Mouse (Mus musculus) splenic B cell, adult 2 months (primary cell): ENCODE measurements around the gene Atp6v1g1.

Experiments used
- DNase-seq: peaks from one replicate; pipeline ENCODE4 v3.0.0-alpha.2; 2011; ENCODE audit warnings: low read depth, low spot score
- H3K27me3 ChIP-seq: 2 replicates; pipeline ENCODE4 v1.6.1; 2012; ENCODE audit warnings: mild to moderate bottlenecking, low read length, moderate library complexity, mixed read lengths; ENCODE audit not compliant: control insufficient read depth, poor library complexity, insufficient read depth, severe bottlenecking
- H3K36me3 ChIP-seq: 2 replicates; pipeline ENCODE4 v1.6.1; 2012; ENCODE audit warnings: mild to moderate bottlenecking, low read length, moderate library complexity, mixed read lengths; ENCODE audit not compliant: control insufficient read depth, poor library complexity, insufficient read depth, severe bottlenecking

Atp6v1g1 gene

DNA sequence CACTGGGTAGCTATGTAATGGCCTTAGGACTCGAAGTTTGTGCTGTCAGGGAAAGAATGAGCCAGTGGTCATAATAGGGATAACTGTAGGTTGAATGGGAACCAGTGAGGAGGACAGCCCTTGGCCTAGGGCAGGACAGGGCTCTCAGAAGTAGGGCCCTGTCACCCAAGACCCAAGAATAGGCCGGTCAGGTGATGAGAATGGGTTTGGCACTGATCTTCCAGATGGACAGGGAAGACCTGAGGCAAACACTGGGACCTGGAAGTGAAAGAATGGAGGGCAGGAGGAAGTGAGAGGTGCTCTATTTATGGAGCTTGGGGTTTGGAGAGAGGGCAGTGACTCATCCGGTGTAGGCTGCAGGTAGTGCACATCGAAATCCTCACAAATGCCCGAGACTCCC lies 12.1 kb downstream of the Atp6v1g1 start:
- Histone ChIP-seq H3K27me3 (no peaks in the 10 kb centered on the region), H3K36me3 (no peaks in the 10 kb centered on the region; the same call in none of the 2 replicates)
- DNase-seq, result no peak

DNA sequence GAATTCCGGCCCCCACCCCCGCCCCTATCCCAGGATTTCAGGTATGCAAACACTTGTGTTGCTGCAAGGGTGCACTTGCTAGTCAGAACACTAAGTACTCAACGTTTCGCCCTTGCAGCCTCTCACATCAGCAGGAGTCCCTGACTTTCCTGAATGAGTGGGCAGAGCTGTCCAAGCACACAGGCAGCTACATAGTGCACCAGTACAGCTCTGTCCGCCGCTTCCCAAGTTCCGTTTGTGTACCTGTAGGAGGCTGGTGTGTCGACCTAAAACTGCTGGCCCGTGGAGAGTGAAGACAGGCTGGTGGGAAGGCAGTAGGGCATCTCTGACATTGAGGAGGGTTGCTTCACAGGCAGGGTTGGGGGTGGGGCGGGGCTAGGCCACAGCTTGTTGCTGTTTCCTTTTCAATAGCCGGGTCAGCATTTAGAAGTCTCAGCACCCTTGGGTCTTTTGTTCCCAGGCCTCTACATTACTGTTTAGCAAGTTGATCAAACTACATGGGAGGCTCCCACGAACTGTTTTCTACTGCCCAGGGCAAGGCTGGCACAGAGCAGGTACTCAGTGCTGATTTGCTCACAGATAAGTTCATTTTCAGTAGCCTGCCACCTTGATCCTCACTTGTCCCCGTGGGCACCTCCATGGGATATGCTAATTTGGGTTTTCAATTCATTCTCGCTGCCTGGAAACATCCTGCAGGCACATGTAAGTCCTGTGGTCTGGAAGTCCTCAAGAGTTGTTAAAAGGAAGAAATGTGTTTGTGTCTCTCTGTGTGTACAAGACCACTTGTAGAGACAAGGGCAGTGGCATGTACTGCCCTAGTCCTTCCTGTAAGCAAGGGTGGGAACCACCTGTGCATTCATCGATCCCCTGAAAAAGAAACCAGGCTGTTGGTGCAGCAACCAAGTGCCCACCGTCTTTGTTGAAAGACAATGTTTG lies 12.8 kb downstream of the Atp6v1g1 start:
- Histone ChIP-seq H3K36me3 (no peaks in the 10 kb centered on the region; the same call in none of the 2 replicates), H3K27me3 (no peaks in the 10 kb centered on the region)
- DNase-seq, result no peak

DNA sequence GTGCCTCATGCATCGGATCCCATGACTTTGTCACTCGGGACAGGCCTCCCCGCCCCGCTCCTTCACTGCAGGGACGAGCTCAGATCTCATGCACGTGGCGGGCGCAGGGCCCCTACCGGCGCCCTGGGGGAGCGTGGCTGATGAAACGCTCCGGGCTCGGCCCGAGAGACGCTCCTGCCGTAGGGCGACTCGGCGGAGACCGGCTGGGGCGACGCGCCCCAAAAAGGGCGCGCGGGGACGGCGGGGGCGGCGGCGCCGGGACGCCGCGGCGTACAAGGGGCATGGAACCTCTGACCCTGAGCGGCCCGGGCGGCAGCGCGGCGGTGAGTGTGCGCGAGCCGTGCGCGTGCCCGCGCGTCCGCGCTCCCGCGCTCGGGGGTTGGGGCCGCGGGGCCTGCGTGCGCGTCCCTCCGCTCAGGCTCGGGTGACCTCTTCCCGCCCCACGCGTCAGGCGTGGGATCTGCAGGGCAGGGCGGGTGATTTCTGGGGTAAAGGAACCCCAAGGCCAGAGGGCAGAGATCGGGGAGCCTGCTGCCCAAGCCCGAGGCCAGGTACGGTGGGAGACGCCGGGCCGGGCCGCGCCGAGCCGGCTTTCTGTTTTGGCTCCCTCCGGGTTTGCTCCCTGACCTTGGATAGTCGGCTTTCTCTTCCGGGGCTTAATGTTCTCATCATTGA lies 14.0 kb downstream of the Atp6v1g1 start, which contains the start of gene Tmem268:
Gene Tmem268, plus strand, starts transcription at position 375 of the 675 bp plus-strand sequence.
- Histone ChIP-seq H3K36me3 (no peaks in the 10 kb centered on the region; the same call in none of the 2 replicates), H3K27me3 (no peaks in the 10 kb centered on the region)
- DNase-seq, result peak; percentile 76

DNA sequence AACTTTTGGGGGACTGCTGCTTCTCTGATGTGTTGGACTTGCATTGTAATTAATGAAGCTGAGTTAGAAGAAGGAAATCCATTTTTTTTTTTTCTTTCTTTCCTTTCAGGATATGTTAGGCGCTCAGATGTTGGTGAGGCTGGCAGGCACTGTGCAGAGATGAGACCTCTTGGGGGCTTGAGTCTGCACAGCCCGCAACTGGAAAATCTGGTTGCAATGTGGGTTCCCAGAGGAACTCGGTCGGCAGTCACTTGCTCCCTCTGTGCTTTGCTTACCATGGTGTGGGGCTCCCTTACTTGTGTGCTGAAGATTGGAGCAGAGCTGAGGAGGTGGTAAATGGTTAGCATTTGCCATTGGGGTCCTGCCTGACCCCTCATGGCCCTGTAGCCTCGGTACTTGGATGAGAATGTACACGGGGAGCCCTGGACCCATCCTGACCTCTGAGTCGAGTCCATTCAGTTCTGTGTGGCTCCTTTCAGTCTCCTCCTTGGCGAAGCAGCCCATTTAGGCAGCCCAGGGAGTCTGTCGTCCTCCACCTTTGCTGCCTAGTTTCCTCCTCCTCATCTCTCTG lies 14.6 kb downstream of the Atp6v1g1 start:
- H3K27me3 ChIP-seq, result no peaks in the 10 kb centered on the region
- no peak for DNase-seq
- no peaks in the 10 kb centered on the region; the same call in 1 of the 2 replicates for H3K36me3 ChIP-seq

DNA sequence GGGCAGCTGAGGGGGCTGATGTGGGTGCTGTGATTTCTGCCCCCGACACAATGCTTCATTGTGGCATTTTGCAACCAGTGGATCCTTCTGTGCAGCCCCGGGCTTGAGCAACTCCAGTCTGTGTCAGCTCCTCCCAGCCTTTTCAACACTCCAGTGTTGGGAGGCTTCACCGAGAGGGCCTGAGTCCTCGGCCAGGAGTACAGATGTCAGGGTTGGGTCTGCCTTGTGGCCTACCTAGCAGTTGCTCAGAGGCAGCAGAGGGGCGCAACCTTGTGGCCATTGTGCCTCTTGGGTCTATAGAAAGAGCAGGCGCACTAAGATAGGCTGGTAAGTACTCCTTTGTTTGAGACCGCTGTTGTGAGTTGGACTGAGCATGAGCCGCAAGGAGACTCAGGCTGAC lies 15.5 kb downstream of the Atp6v1g1 start:
- DNase-seq, result peak; percentile 39
- Histone ChIP-seq H3K36me3 (0 out of 2 replicates have a peak, but pooled peaks cover 2% of the 10 kb centered on the region), H3K27me3 (no peaks in the 10 kb centered on the region)

DNA sequence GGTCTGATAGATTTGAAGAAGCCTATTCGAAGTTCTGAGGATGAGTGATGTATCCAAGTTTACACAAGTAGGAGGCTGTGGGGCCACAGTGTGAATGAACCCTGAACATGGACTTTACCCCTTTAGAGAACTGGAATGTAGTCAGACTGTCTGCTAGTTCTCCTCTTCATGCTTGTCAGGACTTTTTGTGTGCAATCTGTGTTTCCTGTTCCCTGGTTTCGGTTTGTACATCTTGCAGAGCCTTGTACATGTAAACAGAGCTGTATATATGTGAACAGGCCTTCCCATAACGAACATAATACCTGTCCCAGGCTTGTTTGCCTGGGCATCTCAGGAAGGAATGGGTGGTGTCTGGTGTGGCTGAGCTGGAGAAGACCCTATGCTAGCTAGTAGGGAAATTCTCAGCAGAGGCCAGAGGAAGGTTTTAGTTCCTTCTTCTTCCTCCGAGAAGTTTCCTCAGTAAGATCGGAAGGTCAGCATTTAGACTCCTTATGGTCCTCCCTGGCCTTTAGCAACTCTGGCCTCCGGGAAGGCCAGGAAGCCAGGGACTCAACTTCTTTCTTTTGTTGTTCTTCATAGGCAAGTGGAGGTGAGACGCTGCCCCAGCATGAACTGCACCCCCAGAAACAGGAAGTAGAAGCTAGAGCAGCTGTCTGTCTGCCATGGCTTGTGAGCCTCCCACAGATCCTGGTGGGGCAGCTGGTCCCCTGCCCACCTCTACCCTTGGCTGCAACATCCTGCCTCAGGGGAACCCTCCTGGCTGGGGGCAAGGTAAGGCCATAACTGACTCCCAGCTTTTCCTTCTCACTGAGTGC lies 17.5 kb downstream of the Atp6v1g1 start:
- DNase-seq, result peak; percentile 65
- 0 out of 2 replicates have a peak, but pooled peaks cover 2% of the 10 kb centered on the region for H3K36me3 ChIP-seq

DNA sequence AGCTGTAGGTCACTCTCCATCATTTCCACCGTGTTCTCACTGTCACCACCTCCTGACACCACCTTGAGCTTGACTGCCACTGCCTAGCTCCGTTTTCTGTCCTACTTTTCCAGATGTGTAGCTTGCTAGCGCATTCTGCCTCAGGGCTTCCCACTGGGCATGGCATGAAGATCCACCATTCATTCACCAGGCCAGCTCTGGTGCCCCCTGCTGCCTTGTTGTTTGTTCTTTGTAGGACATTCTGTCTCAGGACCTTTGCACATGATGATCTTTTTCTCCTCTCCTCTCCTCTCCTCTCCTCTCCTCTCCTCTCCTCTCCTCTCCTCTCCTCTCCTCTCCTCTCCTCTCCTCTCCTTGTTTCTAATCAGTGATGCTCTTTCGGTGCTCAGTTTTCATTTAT lies 18.2 kb downstream of the Atp6v1g1 start:
- H3K27me3 ChIP-seq, result no peaks in the 10 kb centered on the region
- peak; percentile 46 for DNase-seq

More for the DNA sequence above, 17.5 kb downstream of the Atp6v1g1 start:
- H3K27me3 ChIP-seq, result no peaks in the 10 kb centered on the region

DNA sequence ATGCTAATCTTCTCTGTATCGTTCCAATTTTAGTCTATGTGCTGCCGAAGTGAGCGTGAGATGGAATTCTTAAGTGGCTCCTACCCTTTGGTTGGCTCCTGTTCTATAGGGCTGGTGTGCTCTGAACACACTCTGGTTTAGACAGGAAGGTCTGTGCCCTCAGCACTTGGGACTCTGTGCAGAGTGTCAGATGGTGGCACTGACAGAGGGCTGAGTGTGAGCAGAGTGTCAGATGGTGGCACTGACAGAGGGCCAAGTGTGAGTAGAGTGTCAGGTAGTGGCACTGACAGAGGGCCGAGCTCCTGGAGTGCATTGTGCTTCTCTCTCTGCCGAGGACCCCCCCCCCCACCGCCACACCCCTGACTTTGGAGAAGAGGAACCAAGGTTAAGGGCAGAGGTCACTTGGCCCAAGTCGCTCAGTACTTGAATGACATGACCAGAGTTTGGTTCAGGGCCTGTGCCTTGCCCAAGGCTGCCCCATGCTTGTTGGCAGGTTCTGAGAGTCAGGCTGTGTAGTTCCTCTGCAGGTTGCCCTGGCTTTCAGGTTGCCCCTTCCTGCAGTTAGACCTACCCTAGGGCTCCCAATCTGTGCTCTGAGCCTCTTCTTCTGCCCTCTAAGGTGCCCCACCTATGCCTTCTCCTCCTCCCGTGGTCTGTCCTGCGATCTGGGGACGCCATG lies 23.3 kb downstream of the Atp6v1g1 start:
- Histone ChIP-seq H3K36me3 (peaks cover 12% of the 10 kb centered on the region), H3K27me3 (no peaks in the 10 kb centered on the region)
- no peak for DNase-seq

More for the DNA sequence above, 18.2 kb downstream of the Atp6v1g1 start:
- 0 out of 2 replicates have a peak, but pooled peaks cover 2% of the 10 kb centered on the region for H3K36me3 ChIP-seq

DNA sequence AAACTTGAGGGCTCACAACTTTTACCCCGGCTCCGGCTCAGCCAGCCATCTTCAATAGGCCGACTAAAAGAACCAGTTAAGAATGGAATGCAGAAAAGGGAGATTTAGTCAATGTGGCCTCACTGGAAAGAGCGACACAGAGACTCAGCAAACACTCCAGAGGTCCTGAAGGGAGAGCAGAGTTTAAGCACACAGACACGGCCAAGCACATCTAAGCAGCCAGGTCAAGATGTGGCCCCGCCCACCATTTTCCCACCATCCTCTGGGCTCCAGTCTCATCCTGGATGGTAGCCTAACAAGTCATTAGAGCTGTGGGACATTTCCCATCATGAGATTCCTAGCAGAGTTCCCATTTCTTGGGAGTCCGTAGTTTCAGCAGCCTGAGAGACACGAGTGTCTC lies 24.8 kb downstream of the Atp6v1g1 start:
- no peak for DNase-seq
- Histone ChIP-seq H3K36me3 (peaks cover 12% of the 10 kb centered on the region), H3K27me3 (no peaks in the 10 kb centered on the region)

DNA sequence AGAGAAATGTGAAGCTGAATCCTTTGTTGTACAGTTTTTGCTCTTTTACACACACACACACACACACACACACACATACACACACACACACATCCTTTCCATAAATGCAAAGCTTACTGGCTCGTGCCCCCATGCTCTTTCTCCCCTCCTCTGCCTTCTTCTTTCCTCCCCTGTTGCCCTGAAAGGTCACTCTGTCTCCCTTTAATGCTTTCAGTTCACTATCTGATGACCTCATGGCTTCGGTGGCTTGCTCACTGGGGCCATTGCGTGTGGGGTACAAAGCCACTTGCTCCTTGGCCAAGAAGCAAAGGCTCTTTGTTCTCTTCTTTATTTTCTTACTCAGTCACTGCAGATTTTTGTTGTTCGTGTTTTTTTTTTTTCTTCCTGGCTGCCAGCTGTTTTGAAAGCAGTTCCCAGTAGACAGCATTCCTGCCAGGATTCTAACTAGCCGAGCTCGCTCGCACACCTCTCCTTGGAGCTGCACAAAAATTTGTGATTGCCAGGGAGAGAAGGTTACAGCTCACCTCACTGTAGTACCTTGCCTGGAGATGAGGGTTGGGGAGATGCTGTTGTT lies 25.7 kb downstream of the Atp6v1g1 start:
- DNase-seq, result no peak
- H3K27me3 ChIP-seq, result no peaks in the 10 kb centered on the region
- H3K36me3 ChIP-seq, result peaks cover 9% of the 10 kb centered on the region

DNA sequence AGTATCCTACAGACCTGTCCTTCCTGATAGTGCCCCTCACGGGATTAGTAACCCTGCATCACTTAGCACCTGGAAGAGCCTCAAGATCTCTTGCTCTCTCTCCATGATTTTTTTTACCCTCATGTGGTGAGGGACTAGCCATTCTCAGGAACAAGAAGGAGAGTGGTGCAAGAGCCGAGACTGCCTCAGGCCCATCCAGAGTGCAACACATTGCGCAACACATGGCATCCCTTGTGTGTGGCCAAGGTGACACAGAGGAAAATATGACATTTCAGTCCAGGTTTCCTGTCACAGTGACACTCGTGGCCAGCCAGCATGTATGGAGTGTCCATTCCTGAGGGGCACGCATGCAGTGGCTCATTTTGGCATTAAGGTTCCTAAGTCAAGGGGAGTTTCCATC lies 28.0 kb downstream of the Atp6v1g1 start:
- H3K27me3 ChIP-seq, result no peaks in the 10 kb centered on the region
- DNase-seq, result no peak
- H3K36me3 ChIP-seq, result peaks cover 9% of the 10 kb centered on the region

DNA sequence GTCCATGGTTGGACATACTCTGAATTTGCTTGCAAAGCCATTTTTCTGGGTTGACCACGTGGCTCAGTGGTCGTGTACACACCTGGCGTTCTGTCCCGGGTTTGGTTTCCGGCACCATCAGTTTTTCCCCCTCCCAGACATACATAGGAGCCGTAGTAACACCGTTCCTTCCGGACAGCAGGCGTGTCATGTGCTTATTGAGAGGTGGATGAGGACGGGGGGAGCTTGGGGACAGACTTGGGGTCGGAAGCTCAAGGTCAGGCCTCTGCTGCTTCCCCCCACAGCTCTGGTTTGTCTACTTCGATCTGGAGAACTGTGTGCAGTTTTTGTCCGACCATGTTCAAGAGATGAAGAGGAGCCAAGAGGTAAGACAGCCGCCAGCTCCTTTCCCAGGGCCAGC lies 35.1 kb downstream of the Atp6v1g1 start:
- DNase-seq, result no peak
- H3K27me3 ChIP-seq, result no peaks in the 10 kb centered on the region

DNA sequence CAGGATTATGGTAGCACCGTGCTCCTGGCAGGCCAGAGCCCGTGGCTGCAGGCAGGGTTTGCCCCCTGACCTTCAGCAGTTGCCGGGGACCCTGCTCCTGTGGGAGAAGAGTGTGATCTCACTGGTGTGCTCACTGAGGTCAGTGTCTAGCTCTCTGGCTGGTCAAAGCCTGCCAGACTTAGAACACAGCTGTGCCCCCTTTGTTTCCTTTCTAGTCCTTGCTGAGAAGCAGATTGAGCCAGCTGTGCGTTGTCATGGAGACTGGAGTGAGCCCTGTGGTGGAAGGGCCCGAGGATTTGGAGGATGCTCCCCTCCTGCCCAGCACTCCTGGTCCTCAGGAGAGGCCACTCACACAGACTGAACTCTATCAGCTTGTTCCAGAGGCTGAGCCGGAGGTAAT lies 35.5 kb downstream of the Atp6v1g1 start:
- H3K27me3 ChIP-seq, result no peaks in the 10 kb centered on the region
- no peak for DNase-seq
- peaks cover 5% of the 10 kb centered on the region for H3K36me3 ChIP-seq

More for the DNA sequence above, 35.1 kb downstream of the Atp6v1g1 start:
- peaks cover 5% of the 10 kb centered on the region for H3K36me3 ChIP-seq
